Mouse (Mus musculus): ENCODE data around the gene Gm26920. TPM values are rescaled to one million over a fixed set of nuclear protein-coding genes. Genes with fewer than 3 reads are reported as not detected.

Gene Gm26920
- total RNA-seq, 1 experiment = 0.71 TPM

- TF ChIP-seq HCFC1 (IDR thresholded peaks at IDR 0.05; ENCODE audit: borderline replicate concordance, insufficient read depth, low read length) = no peak
- TF ChIP-seq MAFK (IDR thresholded peaks at IDR 0.05; ENCODE audit: insufficient read depth, low read depth, low read length) = no peak
- peaks cover 38% of the 10 kb centered on the region for H3K36me3 ChIP-seq (ENCODE audit: control insufficient read depth, insufficient read depth, low read length, poor library complexity, severe bottlenecking)
- no peak overlapping the region for H3K4me3 ChIP-seq (ENCODE audit: insufficient read depth in 1 of 2, low read depth in 1 of 2, low read length in 2 of 2, poor library complexity in 1 of 2, severe bottlenecking in 1 of 2)
- no peak for DNase-seq (ENCODE audit: low read depth, low spot score)
- H3K27ac ChIP-seq (ENCODE audit: insufficient read depth, low read depth, low read length, poor library complexity, severe bottlenecking) = no peak overlapping the region
- in situ Hi-C loops (cut with MboI; ENCODE audit: low sequenced_read_pairs in 2 of 2, unreplicated experiment in 2 of 2) = no loop called here
- peaks cover 0 to 8% of the 10 kb centered on the region in 2 experiments; a peak in 1 of 4 replicates for H3K4me1 ChIP-seq (ENCODE audit: control insufficient read depth in 2 of 2, insufficient read depth in 2 of 2, low read length in 2 of 2, poor library complexity in 1 of 2)
- H3K9me3 ChIP-seq (ENCODE audit: control insufficient read depth, insufficient read depth, low read depth, low read length) = no peaks in the 10 kb centered on the region
- no peak overlapping the region for H3K9ac ChIP-seq (ENCODE audit: insufficient read depth, low read depth, low read length, poor library complexity, severe bottlenecking)
Measured at GRCm38 (mm10) chr7:30008020-30008690, 82.1 kb downstream of the Gm26920 start.

- no peak for DNase-seq (ENCODE audit: low read depth, low spot score)
- Histone ChIP-seq H3K36me3 (ENCODE audit: control insufficient read depth, insufficient read depth, low read length, poor library complexity, severe bottlenecking) (peaks cover 40% of the 10 kb centered on the region), H3K4me3 (ENCODE audit: insufficient read depth in 1 of 2, low read depth in 1 of 2, low read length in 2 of 2, poor library complexity in 1 of 2, severe bottlenecking in 1 of 2) (no peak overlapping the region), H3K27ac (ENCODE audit: insufficient read depth, low read depth, low read length, poor library complexity, severe bottlenecking) (no peak overlapping the region), H3K9ac (ENCODE audit: insufficient read depth, low read depth, low read length, poor library complexity, severe bottlenecking) (no peak overlapping the region), H3K4me1 (ENCODE audit: control insufficient read depth in 2 of 2, insufficient read depth in 2 of 2, low read length in 2 of 2, poor library complexity in 1 of 2) (peaks cover 0 to 8% of the 10 kb centered on the region in 2 experiments; a peak in 1 of 4 replicates), H3K9me3 (ENCODE audit: control insufficient read depth, insufficient read depth, low read depth, low read length) (no peaks in the 10 kb centered on the region)
- in situ Hi-C loops (cut with MboI; ENCODE audit: low sequenced_read_pairs in 2 of 2, unreplicated experiment in 2 of 2) = no loop called here
- TF ChIP-seq HCFC1 (IDR thresholded peaks at IDR 0.05; ENCODE audit: borderline replicate concordance, insufficient read depth, low read length) (no peak), ZNF384 (IDR thresholded peaks at IDR 0.05; ENCODE audit: low read depth, low read length) (no peak), ZC3H11A (IDR thresholded peaks at IDR 0.05; ENCODE audit: borderline replicate concordance, low read depth, low read length) (no peak), CHD2 (IDR thresholded peaks at IDR 0.05; ENCODE audit: low read depth, low read length) (no peak), MAFK (IDR thresholded peaks at IDR 0.05; ENCODE audit: insufficient read depth, low read depth, low read length) (no peak)
Measured at GRCm38 (mm10) chr7:30007601-30008000, 82.6 kb downstream of the Gm26920 start.

Other genes starting within 250 kb of the Gm26920 start
- 6.9 and 12.3 TPM in 2 replicates for gene Zfp940, start 236.7 kb downstream of the Gm26920 start, total RNA-seq (2012; rRNA removed)
- 5.6 and 6.9 TPM in 2 replicates for gene Zfp420, start 230.4 kb downstream of the Gm26920 start, total RNA-seq (2012; rRNA removed)
- 5.1 and 6.1 TPM in 2 replicates for gene Zfp27, start 183.8 kb downstream of the Gm26920 start, total RNA-seq (2012; rRNA removed)
- 5.1 and 5.4 TPM in 2 replicates for gene Zfp383, start 182.2 kb downstream of the Gm26920 start, total RNA-seq (2012; rRNA removed)
- gene Zfp74, start 136.3 kb downstream of the Gm26920 start, total RNA-seq (2012; rRNA removed) = 11.7 and 24.1 TPM in 2 replicates
- 120 and 126 TPM in 2 replicates for gene Zfp568, start 106.5 kb downstream of the Gm26920 start, total RNA-seq (2012; rRNA removed)
- gene Zfp14, start 39.0 kb downstream of the Gm26920 start, total RNA-seq (2012; rRNA removed) = 2.1 and 3.3 TPM in 2 replicates
- gene Zfp82, start 17.5 kb downstream of the Gm26920 start, total RNA-seq (2012; rRNA removed) = 5.8 and 7.3 TPM in 2 replicates
- 13.1 and 16.3 TPM in 2 replicates for gene Zfp566, start 117 bp upstream of the Gm26920 start, total RNA-seq (2012; rRNA removed)
- gene Zfp260, start 4.4 kb upstream of the Gm26920 start, total RNA-seq (2012; rRNA removed) = 33.5 and 40.4 TPM in 2 replicates
- 5.3 and 5.7 TPM in 2 replicates for gene Zfp382, start 31.5 kb upstream of the Gm26920 start, total RNA-seq (2012; rRNA removed)
- 35.0 and 37.9 TPM in 2 replicates for gene Zfp146, start 79.3 kb upstream of the Gm26920 start, total RNA-seq (2012; rRNA removed)
- gene Cox7a1, start 93.7 kb upstream of the Gm26920 start, total RNA-seq (2012; rRNA removed) = 54.8 and 57.8 TPM in 2 replicates
- 160 and 164 TPM in 2 replicates for gene Capns1, start 108.4 kb upstream of the Gm26920 start, total RNA-seq (2012; rRNA removed)
- 209 and 309 TPM in 2 replicates for gene Polr2i, start 141.5 kb upstream of the Gm26920 start, total RNA-seq (2012; rRNA removed)
- 158 and 173 TPM in 2 replicates for gene Tbcb, start 141.9 kb upstream of the Gm26920 start, total RNA-seq (2012; rRNA removed)
- gene Ovol3, start 145.3 kb upstream of the Gm26920 start, total RNA-seq (2012; rRNA removed) = not detected in 2 replicates
- 1.2 and 2.7 TPM in 2 replicates for gene Thap8, start 189.7 kb upstream of the Gm26920 start, total RNA-seq (2012; rRNA removed)
- 21.6 and 30.5 TPM in 2 replicates for gene Wdr62, start 190.0 kb upstream of the Gm26920 start, total RNA-seq (2012; rRNA removed)
- 4.4 and 5.4 TPM in 2 replicates for gene Clip3, start 201.3 kb upstream of the Gm26920 start, total RNA-seq (2012; rRNA removed)
- 24.5 and 37.8 TPM in 2 replicates for gene Alkbh6, start 218.3 kb upstream of the Gm26920 start, total RNA-seq (2012; rRNA removed)
- gene Syne4, start 224.4 kb upstream of the Gm26920 start, total RNA-seq (2012; rRNA removed) = 14.5 and 25.5 TPM in 2 replicates
- gene E130208F15Rik, start 231.3 kb upstream of the Gm26920 start, total RNA-seq (2012; rRNA removed) = 1.9 and 3.3 TPM in 2 replicates
- 6.6 and 8.5 TPM in 2 replicates for gene Sdhaf1, start 233.5 kb upstream of the Gm26920 start, total RNA-seq (2012; rRNA removed)

All from ES-E14 (cell line).